Comparison of ENCODE assay signal across 8 mouse cellular contexts in genomic region chrX:140479171-140479570, GRCm38 (mm10). TPM values are rescaled to one million over a fixed set of nuclear protein-coding genes. Genes with fewer than 3 reads are reported as not detected.
DNase-seq lines count a peak whose midpoint lies in the region; ATAC-seq lines count a peak whose summit lies in the region.

No protein-coding gene starts in this region.

- H3K27ac ChIP-seq in intestine, embryonic 15.5 days: no peak overlapping the region

- no peak overlapping the region for H3K9ac ChIP-seq in intestine, embryonic 15.5 days

- no peaks in the 10 kb centered on the region for H3K4me1 ChIP-seq in intestine, embryonic 15.5 days (replicated peaks)

- WGBS in intestine, embryonic 15.5 days: 56% methylated on average over 4 of the region's 5 CpGs

- no peaks in the 10 kb centered on the region for H3K27me3 ChIP-seq in intestine, embryonic 15.5 days (replicated peaks)

- H3K4me2 ChIP-seq in intestine, embryonic 15.5 days (replicated peaks): no peak overlapping the region

- no peaks in the 10 kb centered on the region for H3K9me3 ChIP-seq in intestine, embryonic 15.5 days

- no peak overlapping the region for H3K4me3 ChIP-seq in intestine, embryonic 15.5 days (replicated peaks)

- peak; percentile 42 to 45 for DNase-seq in heart, postnatal 10 days
- no peak for DNase-seq in heart, postnatal 25 days (ENCODE audit: low spot score)
- peak; percentile 57 for DNase-seq in A20 (ENCODE audit: low read depth, low spot score)
- peak; percentile 63 for DNase-seq in T-cell, adult 2 months (ENCODE audit: low spot score)
- DNase-seq in embryo, embryonic 10 days (ENCODE audit: low spot score): peak; percentile 15
- peak; percentile 43 to 55 for DNase-seq in kidney, postnatal 4 days
- peak; percentile 35 to 63 for DNase-seq in natural killer cell, adult 2 months (ENCODE audit: low spot score in 2 of 2)

- no peaks in the 10 kb centered on the region for H3K36me3 ChIP-seq in intestine, embryonic 15.5 days

- ATAC-seq in intestine, embryonic 15.5 days: no peak

- intact Hi-C loops in heart, postnatal 10 days (cut with DNase I): loop anchor here (1.0 to 10.0 kb wide), 2 partner anchors 121 to 366 kb away; partner anchors contain the start of gene Tsc22d3
- intact Hi-C loops in heart, postnatal 25 days (cut with DNase I): loop anchor here (1.0 to 5.0 kb wide), 2 partner anchors 121 to 243 kb away; partner anchors contain the start of gene Tsc22d3

RNA-seq across cellular contexts. Expression of gene Prps1, which starts 22.8 kb away (rescaled TPM):
- total RNA-seq in heart, postnatal 10 days (2021): 10 to 100 TPM; 28.3 to 28.4 TPM
- 10 to 100 TPM; 27.8 to 28.0 TPM for total RNA-seq in heart, postnatal 25 days (2021)
- 20.8 and 21.3 TPM in 2 replicates for polyA plus RNA-seq in intestine, embryonic 15.5 days (2015; fragmentation: Nextera tagmentation; extraction: Ambion mirVana)
